Mouse (Mus musculus): ENCODE data around the gene Hsf4.

The Hsf4 gene

GRCm38 (mm10) chr8:105259721-105260320 is 9.8 kb upstream of the Hsf4 start:
- DNase-seq (ENCODE audit: low spot score), result peak; percentile 70

- DNase-seq (ENCODE audit: low spot score), result no peak
Measured at GRCm38 (mm10) chr8:105260371-105261099, 9.1 kb upstream of the Hsf4 start.

GRCm38 (mm10) chr8:105261326-105261980 is 8.1 kb upstream of the Hsf4 start:
- DNase-seq (ENCODE audit: low spot score), result no peak

GRCm38 (mm10) chr8:105263244-105263912 is 6.2 kb upstream of the Hsf4 start:
- DNase-seq (ENCODE audit: low spot score), result no peak

GRCm38 (mm10) chr8:105264024-105264982 is 5.3 kb upstream of the Hsf4 start, which contains the start of the genes Tradd and Fbxl8:
Gene Tradd, minus strand, starts transcription at chr8:105264609.
Gene Fbxl8, plus strand, starts transcription at chr8:105264648.
- no peak for DNase-seq (ENCODE audit: low spot score)

- no peak for DNase-seq (ENCODE audit: low spot score)
Measured at GRCm38 (mm10) chr8:105265128-105265527, 4.5 kb upstream of the Hsf4 start.

- no peak for DNase-seq (ENCODE audit: low spot score)
Measured at GRCm38 (mm10) chr8:105266775-105267174, 2.8 kb upstream of the Hsf4 start.

- DNase-seq (ENCODE audit: low spot score), result peak; percentile 77
Measured at GRCm38 (mm10) chr8:105268342-105269074, 1.1 kb upstream of the Hsf4 start.

- no peak for DNase-seq (ENCODE audit: low spot score)
Measured at GRCm38 (mm10) chr8:105269075-105269458, 534 bp upstream of the Hsf4 start.

GRCm38 (mm10) chr8:105270101-105270915 is 707 bp downstream of the Hsf4 start:
- DNase-seq (ENCODE audit: low spot score), result no peak

- no peak for DNase-seq (ENCODE audit: low spot score)
Measured at GRCm38 (mm10) chr8:105270916-105271186, 1.2 kb downstream of the Hsf4 start.

- DNase-seq (ENCODE audit: low spot score), result no peak
Measured at GRCm38 (mm10) chr8:105275387-105275786, 5.8 kb downstream of the Hsf4 start.

- DNase-seq (ENCODE audit: low spot score), result no peak
Measured at GRCm38 (mm10) chr8:105275840-105276239, 6.2 kb downstream of the Hsf4 start, which contains the start of gene Nol3. Gene Nol3, plus strand, starts transcription at chr8:105276140.

GRCm38 (mm10) chr8:105276292-105277120 is 6.9 kb downstream of the Hsf4 start:
- DNase-seq (ENCODE audit: low spot score), result no peak

GRCm38 (mm10) chr8:105278911-105279334 is 9.3 kb downstream of the Hsf4 start:
- peak; percentile 89 for DNase-seq (ENCODE audit: low spot score)

- no peak for DNase-seq (ENCODE audit: low spot score)
Measured at GRCm38 (mm10) chr8:105280567-105280966, 11.0 kb downstream of the Hsf4 start.

GRCm38 (mm10) chr8:105281821-105282220 is 12.2 kb downstream of the Hsf4 start:
- no peak for DNase-seq (ENCODE audit: low spot score)

GRCm38 (mm10) chr8:105282239-105282638 is 12.6 kb downstream of the Hsf4 start:
- DNase-seq (ENCODE audit: low spot score), result no peak

- peak; percentile 50 for DNase-seq (ENCODE audit: low spot score)
Measured at GRCm38 (mm10) chr8:105283074-105283473, 13.5 kb downstream of the Hsf4 start.

Measured in layer of hippocampus, adult 11-12 months (tissue).